Mouse (Mus musculus) urinary bladder, postnatal 10 days (tissue): ENCODE data around the gene Tmem52.

Experiments used
- DNase-seq: peaks from one replicate; pipeline ENCODE4 v3.0.0; 2022; ENCODE audit warnings: low spot score

The Tmem52 gene

GRCm38 (mm10) chr4:155510981-155511380 is 42.1 kb downstream of the Tmem52 start:
- no peak for DNase-seq

DNA sequence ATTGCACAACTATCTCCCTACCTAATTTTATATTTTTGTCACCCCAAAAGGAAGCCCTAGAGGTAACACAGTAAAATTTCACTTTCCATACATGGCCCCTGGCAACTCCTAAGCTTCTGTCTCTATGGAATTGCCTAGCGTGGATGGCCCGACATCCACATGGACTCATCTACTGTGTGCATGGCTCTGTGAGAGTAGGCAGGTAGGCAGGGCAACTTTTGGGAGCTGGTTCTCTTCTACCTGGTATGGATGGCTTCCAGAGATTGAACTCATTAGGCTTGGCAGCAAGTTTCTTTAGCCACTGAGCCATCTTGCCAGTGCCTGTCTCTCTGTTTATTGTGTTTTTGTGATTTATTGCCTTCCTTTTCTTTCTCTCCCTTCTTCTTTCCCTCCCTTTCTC is 45.9 kb downstream of the Tmem52 start:
- no peak for DNase-seq

DNA sequence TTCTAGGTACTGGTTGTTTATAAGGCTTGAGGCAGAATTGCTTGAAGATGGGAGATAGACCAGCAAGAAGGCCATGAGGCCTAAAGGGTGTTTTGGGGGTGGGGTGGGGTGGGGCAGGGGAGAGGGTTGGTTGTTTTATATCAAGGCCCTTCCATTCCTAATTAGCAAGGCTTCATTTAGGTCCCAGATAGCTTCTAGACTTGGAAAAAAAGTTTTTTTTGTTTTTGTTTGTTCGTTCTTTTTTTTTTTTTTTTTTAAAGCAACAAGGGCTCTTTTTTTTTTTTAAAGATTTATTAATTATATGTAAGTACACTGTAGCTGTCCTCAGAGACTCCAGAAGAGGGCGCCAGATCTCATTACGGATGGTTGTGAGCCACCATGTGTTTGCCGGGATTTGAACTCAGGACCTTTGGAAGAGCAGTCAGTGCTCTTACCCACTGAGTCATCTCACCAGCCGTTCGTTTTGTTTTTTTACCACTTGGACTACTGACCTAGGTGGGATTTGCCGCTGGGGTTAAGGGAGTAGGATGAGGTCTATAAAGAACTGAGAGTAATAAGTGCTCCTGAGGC is 49.1 kb downstream of the Tmem52 start:
- no peak for DNase-seq
